Mouse (Mus musculus): ENCODE results near the gene Ring1.

Gene Ring1

DNA sequence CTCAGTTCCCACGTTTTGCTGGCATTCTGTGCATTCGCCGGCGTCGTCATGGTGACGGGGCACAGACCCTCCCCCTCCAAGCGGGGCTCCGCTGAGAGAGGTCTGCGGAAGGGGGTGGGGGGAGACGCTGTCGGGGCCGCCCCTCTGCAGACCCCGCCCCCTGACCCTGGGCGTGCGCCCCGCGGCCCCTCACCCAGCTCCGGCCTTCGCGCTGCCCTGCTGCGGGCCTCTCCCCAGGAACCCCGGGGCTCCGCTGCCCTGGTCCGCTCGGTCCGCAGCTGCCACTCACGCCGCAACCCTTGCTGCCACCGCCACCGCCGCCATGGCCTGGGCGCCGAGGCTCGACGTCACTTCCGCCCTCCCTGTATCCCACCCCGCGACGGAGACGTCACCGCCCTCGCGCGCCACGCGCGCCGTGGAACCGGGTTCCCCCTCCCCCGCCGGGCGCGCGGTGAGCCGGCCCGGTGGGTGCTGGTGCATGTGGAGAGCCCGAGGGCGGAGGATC lies at the start of gene Ring1:
Ring1 (minus strand) TSS at position 364 of the 505 bp plus-strand sequence.
- peak; percentile 84 to 90 for DNase-seq (ENCODE audit: low spot score in 2 of 2)

DNA sequence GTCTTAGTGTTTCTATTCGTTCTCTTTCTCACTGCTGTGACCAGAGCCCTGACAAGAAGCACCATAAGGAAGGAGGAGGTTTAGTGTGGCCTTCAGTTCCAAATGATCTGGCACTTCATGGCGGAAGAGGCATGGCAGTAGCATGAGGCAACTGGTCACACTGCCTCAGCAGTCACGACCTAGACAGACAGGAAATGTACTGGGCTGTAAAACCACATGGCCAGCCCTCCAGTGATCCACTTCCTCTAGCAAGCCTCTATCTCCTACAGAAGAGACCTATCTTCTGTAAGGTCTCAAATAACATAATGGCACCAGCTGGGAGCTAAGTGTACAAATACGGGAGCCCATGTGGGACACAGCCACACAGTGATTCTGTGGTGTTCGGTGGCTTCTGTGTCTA lies 47.6 kb upstream of the Ring1 start:
- DNase-seq (ENCODE audit: low spot score in 2 of 2): no peak

DNA sequence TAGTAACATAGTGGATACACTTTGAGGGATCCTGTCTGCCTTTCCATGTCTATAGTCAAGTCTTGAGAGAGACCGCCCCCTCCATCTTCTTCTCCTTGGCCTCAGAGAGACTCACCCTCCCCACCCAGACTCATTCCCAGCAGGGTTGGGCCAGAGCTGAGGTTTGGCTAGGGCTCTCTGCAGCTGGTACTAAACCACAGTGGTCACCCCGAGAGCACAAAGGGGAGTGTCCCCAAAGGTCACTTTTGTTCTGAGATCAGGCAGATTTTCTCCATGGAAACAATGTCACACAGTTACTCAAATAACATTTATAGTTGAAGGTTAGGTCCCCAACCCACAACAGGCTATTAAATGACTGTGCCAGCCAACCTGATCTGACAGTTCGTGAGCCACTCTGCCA lies 44.4 kb upstream of the Ring1 start:
- no peak for DNase-seq (ENCODE audit: low spot score in 2 of 2)

DNA sequence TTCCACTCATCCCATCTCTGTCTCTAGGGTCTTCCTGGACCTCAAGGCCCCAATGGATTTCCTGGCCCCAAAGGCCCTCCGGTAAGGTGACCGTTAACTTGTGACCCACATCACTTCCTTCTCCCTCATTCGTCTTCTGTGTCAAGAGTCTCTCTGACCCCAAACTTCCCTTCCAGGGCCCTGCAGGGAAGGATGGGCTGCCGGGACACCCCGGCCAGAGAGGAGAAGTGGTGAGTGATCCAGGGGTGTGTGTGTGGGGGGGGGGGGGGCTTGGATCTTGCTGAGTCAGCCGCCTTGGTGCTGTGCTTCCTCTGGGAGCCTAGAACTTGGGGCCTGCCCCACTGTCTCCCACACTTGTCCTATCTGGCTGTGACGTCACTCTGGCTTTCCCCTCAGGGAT lies 32.7 kb upstream of the Ring1 start:
- DNase-seq (ENCODE audit: low spot score in 2 of 2): no peak

DNA sequence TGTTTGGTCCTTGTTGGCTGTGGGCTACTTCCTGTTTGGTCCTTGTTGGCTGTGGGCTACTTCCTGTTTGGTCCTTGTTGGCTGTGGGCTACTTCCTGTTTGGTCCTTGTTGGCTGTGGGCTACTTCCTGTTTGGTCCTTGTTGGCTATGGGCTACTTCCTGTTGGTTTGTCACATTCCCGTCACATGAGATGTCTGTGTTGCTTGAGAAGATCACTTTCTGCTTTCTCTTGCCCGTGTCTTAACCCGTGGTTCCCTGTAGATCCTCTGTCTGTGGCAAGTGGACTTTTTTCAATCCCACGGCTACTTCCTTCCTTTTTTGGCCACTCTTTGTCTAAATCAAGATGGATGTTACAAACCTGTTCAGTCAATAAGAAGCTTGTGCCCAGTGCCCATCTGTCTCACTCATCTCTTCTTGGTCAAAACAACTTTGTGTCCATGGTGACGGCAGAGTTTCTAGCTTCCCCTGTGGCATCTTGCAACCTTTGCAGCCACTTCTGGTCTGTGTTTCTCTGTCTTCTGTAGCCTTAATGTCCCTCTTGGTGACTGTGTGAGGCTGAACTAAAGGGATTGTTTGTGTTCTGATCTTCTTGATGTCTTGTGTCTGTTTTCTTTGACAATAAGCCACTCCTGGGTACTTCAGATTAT lies 23.0 kb upstream of the Ring1 start:
- DNase-seq (ENCODE audit: low spot score in 2 of 2): no peak

DNA sequence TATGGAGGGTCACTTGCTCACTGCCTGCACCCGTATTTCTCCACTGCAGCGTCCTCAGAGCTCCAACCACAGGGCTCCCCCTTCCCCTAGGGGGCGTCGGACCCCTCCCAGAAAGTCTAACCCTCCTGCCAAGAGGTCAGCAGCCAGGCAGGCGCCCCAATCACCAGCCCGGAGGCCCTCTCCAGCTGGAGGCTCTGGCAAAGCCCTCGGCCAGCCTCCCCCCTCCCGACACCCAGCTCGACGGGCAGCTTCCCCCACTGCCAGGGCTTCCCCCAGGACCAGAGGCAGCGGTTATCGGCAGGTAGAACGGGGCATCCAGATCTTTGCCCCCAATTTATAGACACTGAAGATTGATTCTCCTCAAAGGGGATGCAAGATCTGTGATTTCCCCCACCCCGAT lies 21.5 kb upstream of the Ring1 start:
- no peak for DNase-seq (ENCODE audit: low spot score in 2 of 2)

DNA sequence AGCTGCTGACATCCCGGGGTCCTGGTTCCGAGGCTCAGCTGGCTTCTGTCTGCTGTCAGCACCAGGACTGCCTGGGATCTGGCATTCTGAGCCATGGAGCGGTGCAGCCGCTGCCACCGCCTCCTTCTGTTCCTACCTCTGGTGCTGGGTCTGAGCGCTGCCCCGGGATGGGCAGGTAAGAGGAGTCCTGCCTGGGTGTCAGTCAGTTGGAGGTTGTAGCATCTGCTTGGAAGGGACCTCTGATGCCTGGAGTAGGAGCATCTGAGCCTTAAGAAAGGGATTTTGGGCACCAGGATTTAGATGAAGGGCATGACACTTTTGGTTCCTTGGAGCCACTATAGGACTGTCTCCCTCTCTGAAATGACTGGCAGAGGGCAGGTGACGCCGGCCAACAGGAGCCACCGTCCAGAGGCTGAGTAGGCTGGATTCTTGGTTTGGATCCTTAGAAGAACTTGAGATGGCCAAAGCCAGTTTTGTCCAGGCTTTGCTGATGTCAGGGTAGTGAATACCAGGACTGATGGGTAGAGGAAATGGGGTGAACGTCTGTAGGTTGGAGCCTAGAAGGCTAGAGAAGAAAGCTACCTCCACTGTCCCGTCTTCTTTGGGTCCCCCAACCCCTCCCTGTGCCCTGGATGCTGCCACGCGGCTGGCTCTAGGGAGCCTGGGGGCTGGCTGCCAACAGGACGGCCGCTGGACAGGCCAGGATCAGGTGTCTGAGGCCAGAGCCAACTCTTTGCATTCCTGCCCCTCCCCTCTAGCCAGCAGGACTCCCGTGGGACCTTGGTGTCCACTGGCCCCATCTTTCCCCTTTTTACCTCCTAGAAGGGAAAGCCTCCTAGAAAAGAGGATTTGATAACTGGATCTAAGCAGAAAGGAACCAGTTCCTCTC lies 15.3 kb upstream of the Ring1 start:
- peak in 1 of 2 experiments; percentile 37 for DNase-seq (ENCODE audit: low spot score in 2 of 2)

DNA sequence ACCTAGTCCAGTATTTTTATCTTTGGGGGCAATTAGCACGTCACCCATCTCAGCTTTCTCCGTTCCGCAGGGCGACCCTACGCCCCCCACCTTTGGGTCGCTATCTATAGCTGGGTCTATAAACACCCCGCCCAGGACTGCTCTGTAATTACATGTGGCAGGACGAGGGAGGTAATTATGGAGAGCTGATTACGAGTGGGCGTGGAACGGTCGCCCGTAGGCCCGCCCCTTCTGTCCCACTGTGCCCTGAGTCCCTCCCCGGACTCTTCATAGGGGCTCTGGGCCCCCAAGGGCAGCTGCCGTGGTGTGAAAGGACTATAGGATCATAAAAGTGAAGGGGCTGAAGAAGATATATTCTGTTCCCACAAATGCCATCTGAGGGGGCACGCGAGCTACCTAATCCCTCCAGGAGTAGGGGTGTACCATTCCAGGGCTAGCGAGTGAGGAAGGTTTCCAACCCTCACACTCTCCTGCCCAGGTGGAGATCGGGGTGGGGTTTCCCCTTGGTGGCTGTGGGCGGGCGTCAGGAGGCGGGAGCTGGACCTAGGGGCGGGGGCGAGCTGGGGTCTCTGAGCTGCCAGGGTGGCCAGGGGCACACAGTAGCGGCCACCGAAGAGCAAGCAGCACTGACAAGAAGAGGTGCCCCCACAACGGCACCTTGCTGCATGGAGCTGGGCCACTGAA lies 14.5 kb upstream of the Ring1 start, which contains the start of gene Col11a2:
Col11a2 (plus strand) TSS at position 560 of the 684 bp plus-strand sequence.
- peak in 1 of 2 experiments; percentile 33 for DNase-seq (ENCODE audit: low spot score in 2 of 2)

DNA sequence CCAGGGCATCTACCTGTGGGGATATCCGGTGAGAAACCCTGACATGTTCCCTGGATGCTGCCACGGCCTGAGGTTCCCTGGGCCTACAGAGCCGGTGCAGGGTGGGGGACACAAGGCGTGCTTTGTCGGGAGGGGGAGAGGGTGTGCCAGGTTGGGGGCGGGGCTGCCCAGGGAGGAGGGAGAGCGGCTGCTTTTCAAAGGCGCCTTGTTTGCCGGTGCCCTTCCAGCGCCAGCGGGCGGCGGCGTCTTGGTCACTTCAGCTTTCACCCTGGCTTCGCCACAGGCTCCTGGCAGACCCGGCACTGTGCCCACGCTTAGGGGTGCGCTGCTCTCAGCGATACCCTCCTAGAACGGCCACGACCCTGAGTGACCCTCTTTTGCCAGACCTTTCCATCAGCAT lies 14.0 kb upstream of the Ring1 start:
- DNase-seq (ENCODE audit: low spot score in 2 of 2): peak; percentile 62 to 63

DNA sequence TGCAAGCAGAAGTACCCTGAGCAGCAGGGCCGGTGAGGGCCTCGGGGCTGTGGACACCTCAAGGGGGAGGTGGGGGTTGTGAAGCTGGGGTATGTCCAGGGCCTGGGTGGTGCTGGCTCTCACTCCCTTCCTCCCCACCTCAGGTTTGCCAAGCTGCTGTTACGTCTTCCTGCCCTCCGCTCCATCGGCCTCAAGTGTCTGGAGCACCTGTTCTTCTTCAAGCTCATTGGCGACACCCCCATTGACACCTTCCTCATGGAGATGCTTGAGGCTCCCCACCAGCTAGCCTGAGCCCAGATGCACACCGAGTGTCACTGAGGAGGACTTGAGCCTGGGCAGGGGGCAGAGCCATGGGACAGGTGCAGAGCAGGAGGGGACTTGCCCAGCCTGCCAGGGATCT lies 12.8 kb upstream of the Ring1 start:
- DNase-seq (ENCODE audit: low spot score in 2 of 2): no peak

DNA sequence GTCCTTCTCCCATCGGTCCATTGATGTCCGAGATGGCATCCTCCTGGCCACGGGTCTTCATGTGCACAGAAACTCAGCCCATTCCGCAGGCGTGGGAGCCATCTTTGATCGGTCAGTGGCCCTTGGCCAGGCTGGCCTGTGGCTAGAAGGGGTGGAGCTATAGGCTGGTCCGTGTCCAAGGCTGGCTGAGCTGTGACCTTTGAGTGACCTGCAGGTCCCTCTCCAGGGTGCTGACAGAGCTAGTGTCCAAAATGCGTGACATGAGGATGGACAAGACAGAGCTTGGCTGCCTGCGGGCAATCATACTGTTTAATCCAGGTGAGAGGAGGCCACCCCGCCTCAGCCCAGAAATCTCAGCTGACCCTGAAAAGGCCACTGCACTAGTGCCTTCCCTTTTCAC lies 12.2 kb upstream of the Ring1 start:
- peak in 1 of 2 experiments; percentile 38 for DNase-seq (ENCODE audit: low spot score in 2 of 2)

DNA sequence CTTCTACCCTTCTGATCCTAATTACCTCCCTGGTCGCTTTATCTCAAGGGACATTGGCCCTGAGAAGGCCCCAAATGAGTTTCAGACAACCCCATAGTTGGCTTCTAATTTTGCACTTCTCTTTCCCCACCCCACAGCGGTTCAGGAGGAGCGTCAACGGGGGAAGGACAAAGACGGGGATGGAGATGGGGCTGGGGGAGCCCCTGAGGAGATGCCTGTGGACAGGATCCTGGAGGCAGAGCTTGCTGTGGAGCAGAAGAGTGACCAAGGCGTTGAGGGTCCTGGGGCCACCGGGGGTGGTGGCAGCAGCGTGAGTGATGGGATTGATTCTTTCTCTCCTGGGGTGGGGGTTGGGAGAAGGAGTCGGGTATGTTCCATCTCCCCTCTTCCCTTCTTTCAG lies 11.0 kb upstream of the Ring1 start:
- no peak for DNase-seq (ENCODE audit: low spot score in 2 of 2)

DNA sequence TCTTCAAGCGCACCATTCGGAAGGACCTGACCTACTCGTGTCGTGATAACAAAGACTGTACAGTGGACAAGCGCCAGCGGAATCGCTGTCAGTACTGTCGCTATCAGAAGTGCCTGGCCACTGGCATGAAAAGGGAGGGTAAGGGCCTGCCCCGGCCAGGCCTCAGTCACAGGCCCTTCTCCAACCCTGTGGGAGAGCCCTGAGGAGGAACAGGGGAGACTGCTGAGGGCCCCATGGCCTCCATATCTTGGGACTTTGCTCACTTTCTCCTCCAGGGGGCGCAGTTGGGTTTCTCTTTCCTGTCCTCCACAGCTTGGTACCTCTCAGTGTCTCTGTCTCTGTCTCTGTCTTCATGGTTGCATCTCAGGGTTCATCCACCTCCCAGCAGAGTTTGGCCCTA lies 9.6 kb upstream of the Ring1 start:
- DNase-seq (ENCODE audit: low spot score in 2 of 2): peak; percentile 49 to 54

DNA sequence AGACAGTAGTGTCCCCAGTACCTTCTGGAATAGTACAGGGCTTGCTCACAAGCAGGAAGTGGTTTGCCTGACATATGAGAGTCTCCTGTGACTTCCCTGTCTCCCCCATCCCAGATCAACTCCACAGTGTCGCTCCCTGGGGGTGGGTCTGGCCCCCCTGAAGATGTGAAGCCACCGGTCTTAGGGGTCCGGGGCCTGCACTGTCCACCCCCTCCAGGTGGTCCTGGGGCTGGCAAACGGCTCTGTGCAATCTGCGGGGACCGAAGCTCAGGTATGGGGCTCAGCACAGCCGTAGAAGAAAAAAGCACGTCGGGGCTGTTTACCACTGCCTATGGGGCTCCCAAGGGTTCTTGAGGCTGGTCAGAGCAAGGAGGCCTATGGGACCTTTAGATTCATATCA lies 9.0 kb upstream of the Ring1 start:
- DNase-seq (ENCODE audit: low spot score in 2 of 2): peak in 1 of 2 experiments; percentile 31

DNA sequence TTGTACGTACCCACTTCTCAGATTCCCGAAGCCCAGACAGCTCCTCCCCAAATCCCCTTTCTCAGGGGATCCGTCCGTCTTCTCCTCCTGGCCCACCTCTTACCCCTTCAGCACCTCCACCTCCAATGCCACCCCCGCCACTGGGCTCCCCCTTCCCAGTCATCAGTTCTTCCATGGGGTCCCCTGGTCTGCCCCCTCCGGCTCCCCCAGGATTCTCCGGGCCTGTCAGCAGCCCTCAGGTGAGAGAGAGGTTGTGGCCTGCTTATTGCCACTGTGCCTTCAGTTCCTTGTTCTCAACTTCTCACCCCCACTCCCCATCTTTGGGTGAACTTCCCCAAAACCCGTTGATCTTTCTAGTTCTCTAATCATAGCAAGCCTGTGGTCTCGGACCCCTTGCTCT lies 8.3 kb upstream of the Ring1 start:
- peak; percentile 49 to 51 for DNase-seq (ENCODE audit: low spot score in 2 of 2)

DNA sequence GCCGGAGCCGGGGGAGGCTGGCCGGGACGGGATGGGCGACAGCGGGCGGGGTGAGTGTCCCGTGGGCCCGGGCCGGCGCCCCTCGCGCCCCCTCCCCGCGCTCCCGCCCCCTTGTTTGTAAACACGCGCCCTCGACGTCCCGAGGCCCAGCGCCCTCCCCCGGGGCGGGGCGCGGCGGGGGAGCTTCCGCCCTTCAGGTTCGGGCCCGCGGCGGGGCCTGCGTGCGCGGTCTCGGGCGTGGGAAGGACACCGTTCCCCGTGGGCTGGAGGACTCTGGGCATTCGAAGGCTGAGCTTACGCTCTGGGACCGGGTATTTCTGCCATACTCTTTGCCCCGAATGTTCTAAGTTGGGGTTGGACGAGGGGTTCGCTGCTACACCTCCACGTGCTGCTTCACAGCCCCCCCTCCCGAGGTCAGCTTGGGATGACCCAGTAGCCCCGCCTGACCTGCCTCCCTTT lies 7.7 kb upstream of the Ring1 start:
- peak in 1 of 2 experiments; percentile 57 for DNase-seq (ENCODE audit: low spot score in 2 of 2)

DNA sequence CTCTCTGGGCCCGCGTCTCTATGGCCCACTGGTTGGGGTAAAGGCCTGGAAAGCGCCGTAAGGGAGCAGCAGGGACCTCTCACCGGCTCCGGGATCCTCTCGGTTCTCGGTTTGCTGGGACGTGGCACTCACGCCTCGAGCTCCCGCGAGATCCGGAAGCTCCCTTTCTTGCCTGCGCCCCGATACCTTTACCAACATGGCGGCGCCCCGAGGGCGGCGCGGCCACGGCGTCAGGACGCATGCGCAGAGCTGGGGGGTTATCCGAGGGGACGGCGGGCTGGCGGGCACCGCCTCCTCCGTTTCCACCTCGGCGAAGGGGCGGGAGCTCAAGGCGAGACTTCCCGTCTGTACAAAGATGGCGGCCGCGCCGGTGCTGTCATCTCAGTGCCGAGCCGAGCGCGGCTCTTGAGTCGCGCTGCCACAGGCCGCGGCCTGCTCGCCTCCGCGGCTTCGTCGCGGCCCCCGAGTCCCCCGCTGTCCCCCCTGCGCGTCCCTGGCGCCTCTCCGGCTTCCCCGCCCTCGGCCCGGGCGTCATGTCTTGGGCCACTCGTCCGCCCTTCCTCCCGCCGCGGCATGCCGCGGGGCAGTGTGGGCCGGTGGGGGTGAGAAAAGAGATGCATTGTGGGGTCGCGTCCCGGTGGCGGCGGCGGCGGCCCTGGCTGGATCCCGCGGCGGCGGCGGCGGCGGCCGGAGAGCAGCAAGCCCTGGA lies 7.1 kb upstream of the Ring1 start, which contains the start of the genes Slc39a7 and Rxrb:
Slc39a7 (minus strand) TSS at position 218 of the 709 bp plus-strand sequence.
Rxrb (plus strand) TSS at position 348 of the 709 bp plus-strand sequence.
- DNase-seq (ENCODE audit: low spot score in 2 of 2): peak; percentile 96 to 99

DNA sequence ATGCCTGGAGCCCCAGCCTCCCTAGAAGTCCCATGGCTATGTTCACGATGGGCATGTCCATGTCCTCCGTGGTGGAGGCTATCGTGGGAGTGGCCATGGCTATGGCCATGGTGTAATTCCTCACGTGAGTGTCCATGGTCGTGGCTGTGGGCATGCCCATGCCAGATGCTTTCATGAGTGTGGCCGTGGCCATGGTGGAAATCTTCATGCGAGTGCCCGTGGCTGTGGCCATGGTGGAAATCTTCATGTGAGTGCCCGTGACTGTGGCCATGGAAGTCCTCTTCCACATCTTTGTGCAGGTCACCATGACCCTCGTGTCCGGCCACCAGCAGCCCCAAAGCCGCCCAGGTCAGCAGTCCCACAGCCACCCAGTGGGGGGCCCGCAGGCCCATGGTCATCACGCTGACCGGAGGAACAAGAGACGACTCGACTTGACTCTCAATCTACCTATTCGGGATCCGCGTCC lies 6.4 kb upstream of the Ring1 start:
- peak; percentile 50 to 68 for DNase-seq (ENCODE audit: low spot score in 2 of 2)

DNA sequence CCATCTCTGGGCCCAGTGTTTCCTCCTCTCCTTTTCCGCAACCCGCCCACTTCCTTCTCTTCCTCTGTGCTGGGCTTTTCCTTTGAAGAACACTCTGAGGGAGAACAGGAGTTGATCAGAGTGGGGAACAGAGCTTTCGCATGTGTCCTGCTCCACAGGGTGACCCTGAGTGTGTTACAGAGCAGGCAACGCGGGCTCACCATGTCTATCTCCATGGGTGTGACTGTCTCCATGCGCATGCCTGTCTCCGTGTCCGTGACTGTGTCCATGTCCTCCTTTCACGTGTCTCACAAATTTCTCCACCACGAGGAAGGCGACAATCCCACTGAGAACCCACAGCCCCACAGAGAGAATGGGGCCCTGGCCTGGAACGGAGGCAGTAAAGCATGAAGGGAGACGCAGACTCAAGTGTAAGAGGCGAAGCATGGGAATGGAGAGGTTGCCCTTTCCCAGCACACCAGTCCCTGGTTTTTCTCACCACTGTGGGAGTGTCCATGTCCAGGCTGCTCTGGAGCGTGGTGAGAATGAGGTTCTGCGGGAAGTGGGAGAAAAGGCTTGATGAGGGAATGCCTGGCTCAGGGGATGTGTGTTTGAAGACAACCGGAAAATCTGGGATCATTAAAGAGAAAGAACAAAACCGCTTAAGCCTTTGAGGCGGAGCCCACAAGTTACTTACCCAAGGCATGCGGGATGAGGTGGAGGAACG lies 5.6 kb upstream of the Ring1 start:
- no peak for DNase-seq (ENCODE audit: low spot score in 2 of 2)

DNA sequence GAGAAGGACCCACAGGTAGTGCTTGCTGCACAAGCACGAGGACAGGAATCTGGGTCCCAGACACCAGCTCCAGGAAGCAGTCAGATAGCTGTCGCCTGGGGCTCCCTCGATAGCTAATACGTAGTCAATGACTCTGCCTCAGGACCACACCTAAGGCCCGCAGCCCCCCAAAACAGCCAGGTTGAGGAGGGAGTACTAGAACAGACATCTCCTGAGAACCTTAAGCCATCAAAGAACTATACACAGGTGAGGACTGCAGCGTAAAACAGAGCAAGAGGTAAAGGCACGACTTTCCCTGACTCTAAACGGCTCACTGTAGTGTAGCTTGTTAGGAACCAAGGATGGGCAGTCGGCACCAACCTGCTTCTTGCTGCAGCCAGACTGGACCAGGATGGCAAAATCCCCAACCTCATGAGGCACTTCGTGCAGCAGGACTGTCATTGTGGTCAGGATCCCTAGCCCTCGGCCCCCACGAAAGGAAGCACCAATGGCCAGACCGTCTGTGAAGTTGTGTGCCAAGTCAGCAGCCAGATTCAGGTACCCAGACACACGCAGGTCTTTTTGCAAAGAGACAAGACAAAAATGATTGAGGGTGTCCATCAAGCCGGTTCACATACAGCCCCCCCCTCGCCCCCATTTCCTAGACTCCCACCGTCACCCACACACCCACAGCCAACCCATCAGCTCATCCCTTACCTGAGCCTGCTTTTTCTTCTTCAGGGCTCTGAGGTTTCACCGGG lies 4.8 kb upstream of the Ring1 start:
- DNase-seq (ENCODE audit: low spot score in 2 of 2): no peak
